Mouse (Mus musculus) cerebellum, adult 9-10 months (tissue): ENCODE measurements at regions not wholly inside any gene's neighbourhood (a gene's known extent, or its start where the extent isn't known, plus 50 kb on each side); places are given as distances from the start of the nearest gene placed in this dataset.

Experiments used
- DNase-seq: peaks from one replicate; pipeline ENCODE4 v3.0.0; 2022

DNA sequence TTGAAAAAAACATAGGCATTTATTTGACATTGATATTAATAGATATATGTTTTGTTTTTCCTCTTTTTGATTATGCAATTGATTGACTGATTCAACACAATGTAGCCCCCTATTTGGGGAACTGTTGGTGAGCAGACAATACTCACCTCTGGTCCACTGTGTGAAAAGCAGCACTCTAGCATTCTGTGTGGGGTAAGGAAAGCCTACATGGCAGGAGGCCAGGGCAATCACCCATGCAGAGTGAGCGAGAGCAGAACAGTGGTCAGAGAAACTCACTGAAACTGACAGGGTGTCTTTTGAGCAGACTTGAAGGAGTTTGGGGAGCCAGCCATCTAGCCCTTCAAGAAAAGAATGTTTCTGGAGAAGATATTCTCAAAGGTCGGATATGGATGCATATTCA, 73.2 kb upstream of the Azi2 start:
- no peak for DNase-seq

DNA sequence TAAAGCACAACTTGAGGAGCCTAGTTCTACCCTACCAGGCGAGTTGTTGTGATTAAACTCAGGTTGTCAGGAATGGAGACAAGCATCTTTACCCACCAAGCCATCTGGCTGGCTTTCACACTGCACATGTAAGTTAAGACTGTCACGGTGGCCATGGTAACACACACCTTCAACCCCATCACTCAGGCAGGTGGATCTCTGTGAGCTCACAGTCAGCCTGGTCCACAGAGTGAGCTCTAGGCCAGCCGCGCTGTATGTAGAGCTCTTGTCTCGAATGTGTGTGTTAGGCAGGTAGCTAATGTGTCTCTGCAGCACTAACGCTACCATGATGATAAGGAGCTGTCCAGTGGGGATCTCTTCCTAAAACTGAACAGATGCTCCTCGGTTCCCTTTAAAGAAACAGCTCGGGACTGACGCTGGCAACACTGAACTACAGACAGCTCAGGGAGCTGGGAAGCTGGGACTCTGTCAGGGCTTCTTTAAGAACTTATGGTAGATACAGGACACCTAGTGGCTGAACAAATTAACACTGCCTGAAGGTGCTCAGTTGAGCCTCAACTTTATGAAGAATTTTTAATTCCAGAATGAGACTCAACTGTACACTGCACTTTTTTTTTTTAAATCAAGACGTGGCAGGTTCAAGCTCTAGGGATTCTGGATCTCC, 73.8 kb upstream of the Azi2 start:
- peak; percentile 68 for DNase-seq

DNA sequence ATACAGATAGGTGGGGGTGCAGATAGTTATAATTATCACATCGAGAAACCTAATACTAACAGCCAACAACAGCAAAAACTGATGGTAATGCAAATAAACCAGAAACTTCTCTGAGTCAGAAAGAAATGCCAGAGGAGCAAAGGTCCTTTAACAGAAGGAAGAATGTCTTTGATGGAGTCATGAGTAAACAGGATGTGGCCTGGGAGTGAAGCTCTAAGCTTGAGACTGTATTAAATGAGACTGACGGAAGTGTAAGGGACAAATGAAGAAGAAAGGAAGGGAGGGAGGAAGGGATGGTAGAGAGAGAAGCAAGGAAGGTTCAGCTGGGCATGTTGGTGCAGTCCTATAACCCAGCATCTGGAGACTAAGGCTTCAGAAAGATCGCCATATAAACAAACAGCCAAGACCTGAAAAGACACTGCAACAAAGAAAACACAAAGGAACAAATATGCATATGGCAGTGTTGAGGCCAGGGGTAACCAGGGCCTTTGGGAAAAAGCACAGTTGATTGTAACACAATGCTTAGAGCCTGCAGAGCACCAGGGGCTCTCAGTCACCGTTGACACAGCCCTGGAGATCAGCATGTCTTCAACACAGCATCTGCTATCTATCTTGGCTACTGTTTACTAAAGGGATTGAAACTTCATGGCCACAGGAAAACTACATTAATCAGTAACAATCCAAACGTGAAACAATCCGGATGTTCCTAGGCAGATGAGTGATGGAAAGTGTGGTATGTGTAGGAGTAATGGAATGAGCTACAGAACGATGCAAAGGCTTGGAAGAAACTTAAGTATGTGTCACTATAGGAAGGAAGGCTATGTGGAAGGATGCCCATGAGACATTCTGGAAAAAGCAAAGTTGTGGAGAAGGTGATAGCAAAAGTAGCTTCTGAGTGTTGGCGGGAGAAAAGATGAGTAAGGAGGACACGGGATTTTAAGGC, 77.9 kb upstream of the Azi2 start:
- DNase-seq = no peak

DNA sequence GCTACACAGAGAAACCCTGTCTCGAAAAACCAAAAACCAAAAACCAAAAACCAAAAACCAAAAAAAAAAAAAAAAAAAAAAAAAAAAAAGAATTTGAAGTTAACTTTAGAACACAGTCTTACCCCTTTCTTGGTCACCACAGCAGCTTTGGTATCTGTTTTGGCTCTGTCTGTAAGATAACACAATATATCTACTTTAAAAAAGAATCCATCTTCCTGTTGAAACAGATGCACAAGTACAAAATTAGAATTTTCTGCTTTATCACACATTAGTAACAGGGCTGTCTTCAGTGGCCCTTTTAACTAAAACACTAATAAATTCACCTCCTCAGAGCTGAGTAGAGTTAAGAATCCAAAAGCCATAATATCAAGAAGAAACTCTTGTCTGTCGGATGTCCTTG, 80.5 kb upstream of the Azi2 start:
- DNase-seq = no peak

DNA sequence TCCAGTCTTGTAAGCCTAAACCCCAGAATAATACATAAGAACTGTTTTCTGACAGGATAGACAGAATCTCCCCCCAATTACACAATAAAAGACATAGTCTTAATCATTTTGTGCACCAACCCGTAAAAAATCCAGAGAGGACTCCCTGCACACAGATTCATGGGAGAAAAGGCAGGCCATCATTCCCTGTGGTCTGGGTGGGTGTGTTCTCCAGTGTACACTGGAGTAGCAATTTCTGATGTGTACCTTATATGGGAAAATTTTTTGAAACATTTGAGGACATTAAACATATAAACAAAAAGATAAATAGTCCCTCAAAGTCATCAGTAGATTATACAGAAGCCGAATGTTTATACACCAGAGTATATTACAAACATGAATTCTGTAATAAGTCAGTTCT, 83.1 kb upstream of the Azi2 start:
- no peak for DNase-seq

DNA sequence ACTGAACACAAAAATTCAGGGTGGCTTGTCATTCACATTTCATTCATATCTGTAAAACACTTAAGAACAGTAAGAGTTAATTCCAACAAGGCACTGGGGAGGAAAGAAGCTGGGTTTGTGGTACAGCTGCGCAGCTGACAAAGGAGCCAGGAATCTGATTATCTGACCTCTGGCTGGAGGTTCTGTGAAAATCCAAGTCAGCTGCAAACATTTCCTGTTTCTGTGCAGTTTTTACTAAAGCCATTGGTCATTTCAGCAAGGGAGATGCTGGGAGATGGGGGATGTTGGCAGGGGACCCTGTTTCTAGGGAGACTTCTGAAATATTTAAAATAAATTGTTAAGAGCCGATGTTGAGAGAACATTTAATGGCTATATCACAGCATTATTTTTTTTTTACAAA, 83.6 kb upstream of the Azi2 start:
- no peak for DNase-seq

DNA sequence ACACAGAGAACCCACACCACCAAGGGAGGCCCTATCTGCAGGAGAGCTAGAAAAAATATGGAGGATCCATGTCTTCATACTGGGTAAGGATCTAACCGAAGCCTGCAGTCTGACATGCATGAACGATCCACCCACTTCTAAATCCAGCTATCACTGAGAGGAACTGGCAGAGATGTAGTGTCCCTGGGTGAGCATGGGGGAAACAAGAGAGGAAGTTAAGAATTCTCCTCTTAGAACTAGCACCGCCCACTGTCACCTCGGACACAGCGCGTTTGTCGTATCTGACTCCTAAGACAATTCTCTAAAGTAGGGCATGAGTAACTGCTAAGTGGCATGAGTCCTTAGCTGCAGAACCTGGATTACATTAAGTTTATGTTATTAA, 112.8 kb upstream of the Azi2 start:
- DNase-seq = no peak

DNA sequence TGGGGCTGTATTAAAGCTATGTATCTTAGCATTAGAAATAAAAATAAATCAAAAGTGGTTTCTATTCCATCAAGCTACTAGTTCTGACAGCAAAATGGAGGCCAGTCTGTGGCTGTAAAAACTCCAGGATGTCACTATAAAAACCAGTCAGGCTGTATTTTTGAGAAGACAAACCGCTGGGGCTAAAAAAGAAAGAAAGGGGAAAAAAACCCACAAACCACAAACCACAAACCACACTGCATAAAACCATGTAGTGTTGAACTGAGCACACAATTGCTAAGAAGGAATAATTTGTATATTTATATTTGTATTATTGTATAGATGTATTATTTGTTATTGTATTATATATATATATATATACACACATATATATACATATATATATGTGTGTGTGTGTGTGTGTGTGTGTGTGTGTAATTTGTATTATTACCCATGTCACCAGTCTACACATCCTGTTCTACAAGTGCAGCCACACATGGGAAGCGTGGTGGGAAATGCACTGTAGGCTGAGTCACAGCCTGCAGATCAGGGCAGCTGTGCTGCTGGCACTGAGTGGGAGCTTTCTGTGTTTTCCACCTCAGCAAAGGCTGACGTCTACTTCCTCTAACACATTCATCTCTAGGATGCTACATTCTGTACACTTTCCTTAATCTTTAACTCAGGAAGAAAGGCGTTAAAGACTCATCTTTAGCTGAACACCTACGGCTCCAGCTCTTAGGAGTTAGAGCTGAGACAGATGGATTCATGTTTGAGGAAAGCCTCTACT, 113.4 kb upstream of the Azi2 start:
- DNase-seq = no peak

DNA sequence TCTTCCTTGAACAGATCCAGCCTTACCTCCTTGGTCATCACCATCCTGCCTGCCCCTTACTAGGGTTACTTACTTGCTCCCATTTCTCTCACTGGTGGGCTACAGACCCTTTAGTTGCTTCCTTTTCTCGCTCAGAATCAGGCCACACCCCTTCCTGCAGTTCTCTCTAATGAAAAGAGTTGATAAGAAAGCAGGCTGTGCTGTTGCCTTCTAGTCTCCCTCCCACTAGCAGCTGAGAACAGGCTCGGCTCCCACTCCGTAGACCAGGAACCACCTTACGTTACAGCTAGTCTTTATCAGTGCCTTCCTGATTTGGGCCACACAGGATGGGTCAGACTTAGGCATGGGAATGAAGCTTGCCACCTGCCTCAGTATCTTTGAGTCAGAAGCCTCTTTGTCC, 117.3 kb upstream of the Azi2 start:
- DNase-seq = no peak

DNA sequence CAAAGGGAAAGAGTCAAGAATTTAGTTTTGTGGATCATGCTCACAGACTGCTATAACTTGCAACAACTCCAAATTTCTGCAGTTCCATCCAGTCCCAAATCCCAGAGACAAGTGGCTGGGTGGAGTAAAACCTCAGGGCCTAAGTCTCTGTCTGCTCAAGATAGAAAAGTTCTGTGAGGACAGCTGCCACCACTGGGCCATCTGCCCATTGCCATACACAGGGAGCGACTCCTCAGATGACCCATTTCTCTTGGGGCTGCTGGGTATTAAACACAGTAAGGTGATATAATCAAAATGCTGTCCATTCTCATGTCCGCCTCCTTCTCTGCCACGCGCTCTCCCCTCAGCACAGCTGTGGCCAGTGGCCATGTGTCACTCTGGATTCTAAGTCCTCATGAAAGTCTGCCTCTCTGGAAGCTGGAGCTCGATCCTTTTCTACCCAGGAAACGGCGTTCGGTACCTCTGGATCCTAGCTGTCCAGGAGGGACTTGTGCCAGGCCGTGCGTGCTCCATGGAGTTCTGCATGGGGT, 132.3 kb upstream of the Azi2 start:
- DNase-seq = no peak

DNA sequence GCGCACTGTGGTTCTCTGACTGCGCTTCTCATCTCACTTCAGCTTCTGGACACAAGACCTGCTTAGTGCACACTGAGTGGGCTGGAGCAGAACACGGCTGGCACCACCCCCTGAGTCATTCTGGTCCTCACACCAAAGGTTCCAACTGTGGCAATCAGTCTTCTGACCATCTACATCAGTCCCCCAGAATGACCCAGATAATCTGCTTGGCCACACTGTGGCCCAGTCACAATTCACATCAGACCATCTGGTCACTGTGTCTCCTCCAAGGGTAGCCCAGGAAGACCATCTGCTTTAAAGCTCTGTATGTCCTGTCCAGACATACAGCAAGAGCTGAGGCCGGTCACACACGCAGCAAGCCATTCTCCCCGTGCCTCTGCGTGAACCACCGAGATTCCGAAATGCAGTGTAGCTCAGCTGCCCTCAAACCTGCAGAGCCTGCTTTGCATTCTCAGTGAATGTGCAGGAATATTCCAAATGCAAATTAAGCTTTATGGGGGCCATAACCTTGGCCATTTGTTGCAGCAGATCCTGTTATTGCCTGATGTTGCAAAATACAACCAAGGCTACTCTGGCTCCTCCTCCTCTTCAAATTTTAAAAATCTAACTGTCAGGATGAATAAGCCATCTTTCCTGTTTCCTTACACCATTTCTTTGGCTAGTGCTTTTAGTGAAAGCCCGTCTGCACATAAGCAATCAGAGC, 135.1 kb upstream of the Azi2 start:
- DNase-seq = peak; percentile 94

DNA sequence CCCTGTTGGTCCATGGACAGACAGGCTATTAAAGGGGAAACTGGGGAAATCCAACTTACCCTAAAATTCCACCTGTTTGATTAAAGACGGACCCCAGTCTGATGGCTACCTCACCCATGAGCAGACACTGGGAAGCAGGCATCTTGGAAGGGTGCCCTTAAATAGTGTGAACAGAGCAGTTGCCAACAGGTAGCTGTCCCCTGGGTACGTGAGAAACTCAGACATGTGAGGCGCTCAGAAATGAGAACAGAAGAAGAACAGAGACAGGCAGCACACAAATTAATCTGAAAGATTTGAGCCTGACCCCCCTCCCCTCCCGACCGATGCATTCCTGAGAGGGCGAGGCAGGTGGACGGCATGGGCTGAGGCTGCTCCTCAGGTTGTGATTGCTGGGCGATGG, 135.7 kb upstream of the Azi2 start:
- DNase-seq = peak; percentile 67

DNA sequence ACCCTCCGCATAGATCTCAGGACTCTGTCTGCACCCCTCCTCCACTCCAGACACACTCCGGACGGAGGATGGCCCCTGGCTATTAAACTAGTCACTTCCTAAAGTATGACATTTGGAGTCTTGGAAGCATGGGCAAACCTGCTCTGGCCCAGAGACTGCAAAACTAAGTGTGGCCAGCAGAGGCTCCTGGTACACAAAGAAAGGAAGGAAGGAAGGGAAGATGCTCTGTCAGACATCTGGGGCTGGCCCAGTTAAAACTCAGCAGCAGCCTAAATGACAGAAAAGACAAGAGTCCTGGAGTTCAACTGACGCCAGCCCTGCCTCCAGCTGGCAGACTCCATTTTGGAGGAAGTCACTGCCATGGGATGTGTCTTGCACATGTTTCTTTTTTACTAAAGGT, 137.3 kb upstream of the Azi2 start:
- peak; percentile 62 for DNase-seq

DNA sequence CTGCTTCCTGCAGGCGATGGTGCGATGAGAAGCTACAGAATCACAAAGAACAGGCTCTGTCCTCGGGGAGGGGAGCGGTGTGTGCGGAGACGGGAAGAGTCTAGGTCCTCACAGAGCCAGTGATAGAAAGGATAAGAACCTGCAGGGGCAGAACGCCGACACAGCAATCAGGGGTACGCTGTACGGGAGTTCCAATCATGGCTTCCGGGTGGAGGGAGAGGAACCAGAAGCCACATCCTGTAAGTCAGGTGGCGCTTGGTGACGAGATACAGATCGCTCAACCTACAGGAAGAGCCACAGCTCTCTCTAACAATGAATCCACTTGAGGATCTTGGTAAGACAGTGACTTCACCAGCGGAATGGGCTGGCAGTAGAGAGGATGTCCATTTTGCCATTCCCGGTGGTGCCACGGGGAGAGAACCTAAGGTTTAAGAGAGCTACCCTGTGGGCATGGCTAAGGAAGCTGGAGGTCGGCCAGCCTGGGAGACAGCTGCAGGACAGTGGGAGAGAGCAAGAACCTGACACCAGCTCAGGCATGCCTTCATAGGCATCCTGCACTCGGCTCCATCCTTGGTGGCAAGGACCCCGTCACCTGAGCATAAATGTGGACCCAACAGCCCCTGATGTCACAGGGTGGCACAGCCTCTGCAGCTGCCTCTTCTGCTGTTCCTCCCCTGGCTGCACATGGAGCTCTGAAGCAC, 137.9 kb upstream of the Azi2 start:
- no peak for DNase-seq

DNA sequence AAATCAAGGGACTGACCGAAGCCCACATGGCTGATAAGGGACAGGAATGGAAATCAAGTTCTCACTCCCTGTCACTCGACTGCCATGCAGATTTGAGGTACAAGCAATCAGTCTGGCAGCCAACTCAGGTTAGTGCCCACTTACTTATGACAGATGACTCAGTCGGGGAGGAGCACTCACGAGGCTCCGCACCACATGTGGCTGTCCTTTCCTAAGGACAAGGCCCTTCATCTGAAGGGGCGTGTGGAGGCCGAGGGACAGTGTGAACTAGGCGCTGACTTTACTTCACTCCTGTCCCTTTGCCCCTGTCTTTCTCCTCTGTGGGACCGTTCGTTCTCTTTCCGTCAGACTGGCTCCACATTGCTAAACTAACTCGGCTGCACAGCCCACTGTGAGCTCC, 139.7 kb upstream of the Azi2 start:
- no peak for DNase-seq

DNA sequence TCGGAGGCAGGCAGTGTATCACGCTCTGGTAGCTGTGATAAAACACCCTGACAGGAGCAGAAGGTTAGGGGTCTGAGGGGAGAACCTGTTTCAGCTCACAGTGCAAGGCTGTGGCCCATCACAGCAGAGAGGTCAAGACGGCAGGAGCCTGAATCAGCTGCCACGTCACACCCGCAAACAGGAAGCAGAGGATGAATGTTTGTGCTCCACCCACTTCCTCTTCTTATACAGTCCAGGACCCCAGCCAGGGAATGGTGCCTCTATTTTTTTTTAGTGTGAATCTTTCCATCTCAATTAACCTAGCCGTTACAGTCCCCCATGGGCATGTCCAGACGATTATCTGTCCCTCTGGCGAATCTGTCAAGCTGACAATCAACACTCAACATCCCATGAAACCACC, 143.8 kb upstream of the Azi2 start:
- DNase-seq = no peak

DNA sequence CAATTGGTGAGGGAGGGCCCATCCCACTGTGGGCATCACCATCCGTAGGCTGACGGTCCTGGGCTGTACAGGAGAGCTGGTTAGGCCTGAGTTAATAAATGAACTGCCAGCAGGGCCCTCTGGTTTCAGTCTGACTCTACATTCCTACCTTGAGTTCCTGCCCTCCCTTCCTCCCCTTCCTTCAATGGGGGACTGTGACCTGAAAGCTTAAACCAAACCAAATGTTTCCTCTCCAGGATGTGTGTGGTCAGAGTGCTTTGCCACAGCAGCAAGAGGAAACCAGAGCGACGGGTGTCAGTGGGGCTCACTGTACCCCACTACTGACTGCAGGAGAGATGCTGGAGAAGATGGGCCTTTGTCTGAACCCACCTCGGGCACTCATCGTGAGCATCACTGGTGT, 147.7 kb upstream of the Azi2 start:
- no peak for DNase-seq

DNA sequence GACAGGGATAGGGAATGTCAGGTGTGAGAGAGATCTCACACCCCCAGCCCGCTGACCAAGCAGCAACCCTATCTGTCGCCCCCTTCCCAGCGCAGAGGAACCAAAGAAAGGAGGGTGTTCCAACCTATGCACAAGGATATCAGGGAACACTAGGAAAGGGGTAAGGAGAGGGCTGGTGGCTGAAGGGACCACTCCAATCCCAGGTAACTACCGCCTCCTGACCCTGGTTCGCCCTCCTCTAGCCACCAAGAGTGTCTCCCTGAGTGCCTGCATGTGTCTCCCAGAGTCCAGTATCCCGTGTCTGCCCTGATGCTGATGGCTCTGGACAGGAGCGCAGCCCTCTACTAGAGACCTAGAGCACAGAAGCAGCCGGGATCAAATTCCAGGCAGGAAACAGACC, 167.1 kb upstream of the Azi2 start:
- DNase-seq = no peak

DNA sequence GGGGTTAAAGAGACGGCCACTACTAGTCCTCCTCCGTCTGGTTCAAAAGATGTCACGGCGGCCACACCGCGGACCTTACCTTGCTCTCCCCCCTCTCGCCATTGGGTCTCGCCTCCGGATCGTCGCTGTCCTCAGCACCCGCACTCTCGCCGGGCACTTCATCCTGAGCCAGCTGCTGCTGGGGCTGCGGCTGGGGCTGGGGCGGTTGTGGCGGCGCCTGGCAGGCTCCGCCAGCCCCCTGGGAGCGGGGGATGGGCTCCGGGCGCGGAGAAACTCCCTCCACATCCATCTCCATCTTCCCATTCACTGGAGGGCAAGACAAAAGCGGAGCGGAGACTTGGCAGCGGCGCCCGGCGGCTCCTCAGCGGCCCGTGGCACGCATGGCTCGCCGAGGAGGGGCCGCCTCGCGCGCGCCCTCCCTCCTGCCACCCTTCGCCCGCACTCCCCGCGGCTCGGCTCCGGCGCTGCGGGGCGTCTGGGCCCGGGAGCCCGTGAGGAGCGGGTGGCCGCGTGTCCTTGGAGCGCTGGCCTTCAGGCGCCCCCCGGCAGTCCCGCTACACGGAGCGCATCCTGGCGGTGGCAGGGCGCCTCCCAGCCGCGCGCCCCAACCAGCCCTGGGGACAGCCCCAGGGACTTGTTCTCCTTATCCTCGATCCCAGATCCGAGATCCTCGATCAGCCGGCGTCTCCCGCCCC, 167.8 kb upstream of the Azi2 start:
- DNase-seq = peak; percentile 30

DNA sequence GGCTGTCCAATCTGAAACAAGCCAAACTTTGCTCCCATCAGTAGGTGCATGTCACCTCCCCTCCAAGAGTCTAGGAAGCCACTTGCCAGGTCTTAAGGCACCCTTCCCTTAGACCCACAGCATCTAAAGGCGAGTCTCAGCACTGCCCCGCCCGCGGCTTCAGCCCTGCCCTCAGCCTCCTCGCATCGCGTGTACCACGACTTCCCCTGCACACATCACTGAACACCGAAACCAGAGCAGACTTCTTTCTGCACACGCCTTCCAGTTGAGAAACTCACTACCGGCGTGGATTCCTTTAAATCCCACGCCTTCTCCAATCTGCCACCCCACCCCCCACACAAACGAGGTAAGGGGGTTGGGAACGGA, 168.3 kb upstream of the Azi2 start:
- DNase-seq = peak; percentile 12

DNA sequence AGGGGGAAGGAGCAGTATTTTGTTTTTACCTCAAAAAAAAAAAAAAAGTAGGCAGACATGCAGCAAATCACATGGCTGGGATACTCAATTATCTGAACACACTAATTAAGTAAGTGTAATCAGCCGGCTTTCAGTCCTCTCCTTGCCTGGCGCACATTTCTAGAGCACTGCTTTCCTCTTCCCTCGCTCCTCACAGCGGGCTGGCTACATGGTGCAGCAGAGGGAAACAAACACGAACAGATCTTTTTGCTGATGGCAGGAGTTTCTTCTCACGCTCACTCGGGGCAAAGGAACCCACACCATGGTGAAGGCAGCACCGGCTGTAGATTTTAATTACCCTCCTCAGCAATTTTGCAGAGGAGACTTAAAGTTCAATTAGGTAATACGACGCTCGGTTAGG, 169.7 kb upstream of the Azi2 start:
- no peak for DNase-seq

DNA sequence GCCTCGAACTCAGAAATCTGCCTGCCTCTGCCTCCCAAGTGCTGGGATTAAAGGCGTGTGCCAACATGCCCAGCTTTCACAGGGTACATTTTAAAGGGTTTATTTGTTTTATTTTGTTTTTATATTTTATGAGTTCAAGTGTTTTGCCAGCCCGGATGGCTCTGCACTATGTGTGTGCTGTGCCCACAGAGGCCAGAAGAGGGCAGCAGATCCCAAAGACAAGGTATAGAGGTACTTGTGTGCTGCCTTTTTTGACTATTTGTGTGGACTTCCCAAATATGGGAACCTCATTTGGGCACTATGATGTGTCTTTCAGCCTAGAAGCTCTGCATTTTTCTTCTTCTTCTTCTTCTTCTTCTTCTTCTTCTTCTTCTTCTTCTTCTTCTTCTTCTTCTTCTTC, 176.4 kb upstream of the Azi2 start:
- DNase-seq = no peak
